Mouse (Mus musculus): ENCODE data around the gene Vmn1r4. TPM values are rescaled to one million over a fixed set of nuclear protein-coding genes. Genes with fewer than 3 reads are reported as not detected.

The Vmn1r4 gene
- 0.26 and 0.32 TPM in 2 replicates for polyA plus RNA-seq (2012; rRNA removed)

- peak; percentile 80 for DNase-seq (ENCODE audit: low spot score)
Measured at GRCm38 (mm10) chr6:56923726-56924707, at the start of gene Vmn1r4, which contains the start of gene Nt5c3. Gene Vmn1r4 (plus strand): TSS chr6:56924015. Gene Nt5c3 (minus strand): TSS chr6:56923932.

GRCm38 (mm10) chr6:56876870-56877269 lies 46.9 kb upstream of the Vmn1r4 start:
- no peak for DNase-seq (ENCODE audit: low spot score)

- no peak for DNase-seq (ENCODE audit: low spot score)
Measured at GRCm38 (mm10) chr6:56877985-56878384, 45.8 kb upstream of the Vmn1r4 start.

GRCm38 (mm10) chr6:56879352-56879955 lies 44.4 kb upstream of the Vmn1r4 start:
- DNase-seq (ENCODE audit: low spot score) = no peak

- DNase-seq (ENCODE audit: low spot score) = no peak
Measured at GRCm38 (mm10) chr6:56888561-56888960, 35.3 kb upstream of the Vmn1r4 start.

- DNase-seq (ENCODE audit: low spot score) = no peak
Measured at GRCm38 (mm10) chr6:56890762-56891161, 33.1 kb upstream of the Vmn1r4 start.

GRCm38 (mm10) chr6:56899601-56900000 lies 24.2 kb upstream of the Vmn1r4 start:
- no peak for DNase-seq (ENCODE audit: low spot score)

- no peak for DNase-seq (ENCODE audit: low spot score)
Measured at GRCm38 (mm10) chr6:56901336-56901735, 22.5 kb upstream of the Vmn1r4 start.

- DNase-seq (ENCODE audit: low spot score) = peak; percentile 45
Measured at GRCm38 (mm10) chr6:56901824-56902386, 21.9 kb upstream of the Vmn1r4 start.

- no peak for DNase-seq (ENCODE audit: low spot score)
Measured at GRCm38 (mm10) chr6:56902606-56903520, 21.0 kb upstream of the Vmn1r4 start.

- DNase-seq (ENCODE audit: low spot score) = no peak
Measured at GRCm38 (mm10) chr6:56903831-56904230, 20.0 kb upstream of the Vmn1r4 start.

- no peak for DNase-seq (ENCODE audit: low spot score)
Measured at GRCm38 (mm10) chr6:56904330-56904729, 19.5 kb upstream of the Vmn1r4 start.

- DNase-seq (ENCODE audit: low spot score) = no peak
Measured at GRCm38 (mm10) chr6:56904982-56905381, 18.8 kb upstream of the Vmn1r4 start.

GRCm38 (mm10) chr6:56905486-56905885 lies 18.3 kb upstream of the Vmn1r4 start:
- no peak for DNase-seq (ENCODE audit: low spot score)

- DNase-seq (ENCODE audit: low spot score) = no peak
Measured at GRCm38 (mm10) chr6:56906121-56906846, 17.5 kb upstream of the Vmn1r4 start.

GRCm38 (mm10) chr6:56907973-56908372 lies 15.8 kb upstream of the Vmn1r4 start:
- DNase-seq (ENCODE audit: low spot score) = no peak

GRCm38 (mm10) chr6:56908397-56908796 lies 15.4 kb upstream of the Vmn1r4 start:
- DNase-seq (ENCODE audit: low spot score) = no peak

- no peak for DNase-seq (ENCODE audit: low spot score)
Measured at GRCm38 (mm10) chr6:56908912-56909311, 14.9 kb upstream of the Vmn1r4 start.

GRCm38 (mm10) chr6:56910910-56911309 lies 12.9 kb upstream of the Vmn1r4 start:
- no peak for DNase-seq (ENCODE audit: low spot score)

GRCm38 (mm10) chr6:56913092-56913858 lies 10.5 kb upstream of the Vmn1r4 start:
- no peak for DNase-seq (ENCODE audit: low spot score)
